Mouse (Mus musculus) 3T3-L1 (cell line): ENCODE measurements around the gene Prx.

Experiments used
- DNase-seq: peaks from one replicate; pipeline ENCODE4 v3.0.0-alpha.2; 2015; ENCODE audit warnings: low read depth, low spot score

Gene Prx

GRCm38 (mm10) chr7:27552931-27553513 lies 53.9 kb downstream of the Prx start, which contains the start of the genes Pld3 and 2310022A10Rik:
Pld3 (minus strand) TSS chr7:27553218.
2310022A10Rik (plus strand) TSS chr7:27553233.
- peak; percentile 95 for DNase-seq

GRCm38 (mm10) chr7:27560291-27560887 lies 61.3 kb downstream of the Prx start:
- no peak for DNase-seq

DNA sequence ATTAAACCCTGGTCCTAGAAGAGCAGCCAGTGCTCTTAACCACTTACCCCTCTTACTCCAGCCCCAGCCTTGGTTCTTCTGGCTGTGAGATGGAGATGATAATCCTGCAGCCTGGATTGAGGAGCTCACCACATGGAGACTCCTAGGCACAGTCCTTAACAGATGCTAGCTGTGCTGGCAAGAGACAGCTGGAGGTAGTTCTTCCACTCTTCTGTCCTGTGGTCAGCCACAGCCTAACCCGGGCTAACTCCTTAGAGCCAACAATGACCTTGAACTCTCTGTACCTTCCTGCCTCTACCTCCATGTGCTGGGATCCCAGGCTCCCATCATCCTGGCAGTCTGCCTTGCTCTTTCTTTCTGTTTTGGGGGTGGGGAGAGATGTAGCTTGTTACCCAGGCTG lies 61.9 kb downstream of the Prx start:
- DNase-seq: no peak
